Mouse (Mus musculus): ENCODE measurements around the gene Fastk. TPM values are rescaled to one million over a fixed set of nuclear protein-coding genes. Genes with fewer than 3 reads are reported as not detected.

The Fastk gene
- polyA plus RNA-seq, 1 experiment: 81.0 TPM

GRCm38 (mm10) chr5:24451264-24452029 lies 6.4 kb upstream of the Fastk start:
- Histone ChIP-seq H3K4me3 (replicated peaks; ENCODE audit: control insufficient read depth, low read depth, low read length) (peak overlapping the region; percentile 70), H3K27ac (ENCODE audit: control insufficient read depth, insufficient read depth, low read depth, low read length, poor library complexity) (peak overlapping the region; percentile 89), H3K4me1 (ENCODE audit: control insufficient read depth, insufficient read depth, low read length) (peaks cover 2% of the 10 kb centered on the region)
- 4% methylated on average over 59 of the region's 66 CpGs for WGBS
- TF ChIP-seq CTCF (IDR thresholded peaks at IDR 0.05; ENCODE audit: control insufficient read depth, insufficient read depth, low read length) (peak; percentile 0; the same call in 1 of the 2 replicates), POLR2A (IDR thresholded peaks at IDR 0.05; ENCODE audit: borderline replicate concordance, control insufficient read depth, low read depth, low read length) (peak; percentile 81)

- 3% methylated on average over 34 of the region's 34 CpGs for WGBS
- H3K4me3 ChIP-seq (replicated peaks; ENCODE audit: control insufficient read depth, low read depth, low read length): peak within 1 kb of the TSS; percentile 65
- TF ChIP-seq POLR2A (IDR thresholded peaks at IDR 0.05; ENCODE audit: borderline replicate concordance, control insufficient read depth, low read depth, low read length) (peak; percentile 40; the same call in 1 of the 2 replicates), CTCF (IDR thresholded peaks at IDR 0.05; ENCODE audit: control insufficient read depth, insufficient read depth, low read length) (no peak; the same call in 1 of the 2 replicates)
- peak within 1 kb of the TSS; percentile 48 for H3K27ac ChIP-seq (ENCODE audit: control insufficient read depth, insufficient read depth, low read depth, low read length, poor library complexity)
- H3K4me1 ChIP-seq (ENCODE audit: control insufficient read depth, insufficient read depth, low read length): peaks cover 1% of the 10 kb centered on the region; the same call in 1 of the 2 replicates
Measured at GRCm38 (mm10) chr5:24447624-24448298, 2.7 kb upstream of the Fastk start, which contains the start of gene Tmub1. Tmub1 (minus strand) TSS chr5:24447854.

GRCm38 (mm10) chr5:24446630-24447029 lies 1.5 kb upstream of the Fastk start:
- WGBS: 92% methylated on average over 7 of the region's 7 CpGs
- H3K4me3 ChIP-seq (replicated peaks; ENCODE audit: control insufficient read depth, low read depth, low read length): no peak overlapping the region
- no peak overlapping the region for H3K27ac ChIP-seq (ENCODE audit: control insufficient read depth, insufficient read depth, low read depth, low read length, poor library complexity)
- H3K4me1 ChIP-seq (ENCODE audit: control insufficient read depth, insufficient read depth, low read length): peaks cover 1% of the 10 kb centered on the region; the same call in 1 of the 2 replicates
- TF ChIP-seq POLR2A (IDR thresholded peaks at IDR 0.05; ENCODE audit: borderline replicate concordance, control insufficient read depth, low read depth, low read length) (no peak), CTCF (IDR thresholded peaks at IDR 0.05; ENCODE audit: control insufficient read depth, insufficient read depth, low read length) (no peak)

GRCm38 (mm10) chr5:24445428-24446080 lies 467 bp upstream of the Fastk start:
- Histone ChIP-seq H3K4me1 (ENCODE audit: control insufficient read depth, insufficient read depth, low read length) (peaks cover 1% of the 10 kb centered on the region; the same call in 1 of the 2 replicates), H3K27ac (ENCODE audit: control insufficient read depth, insufficient read depth, low read depth, low read length, poor library complexity) (peak overlapping the region; percentile 86), H3K4me3 (replicated peaks; ENCODE audit: control insufficient read depth, low read depth, low read length) (peak overlapping the region; percentile 87)
- WGBS: 72% methylated on average over 20 of the region's 20 CpGs
- no peak for TF ChIP-seq POLR2A (IDR thresholded peaks at IDR 0.05; ENCODE audit: borderline replicate concordance, control insufficient read depth, low read depth, low read length)
- TF ChIP-seq CTCF (IDR thresholded peaks at IDR 0.05; ENCODE audit: control insufficient read depth, insufficient read depth, low read length): no peak

GRCm38 (mm10) chr5:24443927-24444326 lies 1.2 kb downstream of the Fastk start:
- TF ChIP-seq POLR2A (IDR thresholded peaks at IDR 0.05; ENCODE audit: borderline replicate concordance, control insufficient read depth, low read depth, low read length) (no peak), CTCF (IDR thresholded peaks at IDR 0.05; ENCODE audit: control insufficient read depth, insufficient read depth, low read length) (no peak)
- peak overlapping the region; percentile 19 for H3K4me3 ChIP-seq (replicated peaks; ENCODE audit: control insufficient read depth, low read depth, low read length)
- H3K27ac ChIP-seq (ENCODE audit: control insufficient read depth, insufficient read depth, low read depth, low read length, poor library complexity): no peak overlapping the region
- WGBS: 85% methylated on average over 12 of the region's 12 CpGs
- H3K4me1 ChIP-seq (ENCODE audit: control insufficient read depth, insufficient read depth, low read length): peaks cover 1% of the 10 kb centered on the region; the same call in 1 of the 2 replicates

GRCm38 (mm10) chr5:24443204-24443603 lies 1.9 kb downstream of the Fastk start:
- 86% methylated on average over 7 of the region's 7 CpGs for WGBS
- peaks cover 1% of the 10 kb centered on the region; the same call in 1 of the 2 replicates for H3K4me1 ChIP-seq (ENCODE audit: control insufficient read depth, insufficient read depth, low read length)
- no peak overlapping the region for H3K4me3 ChIP-seq (replicated peaks; ENCODE audit: control insufficient read depth, low read depth, low read length)

GRCm38 (mm10) chr5:24442029-24442428 lies 3.1 kb downstream of the Fastk start:
- H3K4me3 ChIP-seq (replicated peaks; ENCODE audit: control insufficient read depth, low read depth, low read length): no peak overlapping the region
- H3K27ac ChIP-seq (ENCODE audit: control insufficient read depth, insufficient read depth, low read depth, low read length, poor library complexity): no peak overlapping the region
- 87% methylated on average over 9 of the region's 9 CpGs for WGBS
- TF ChIP-seq POLR2A (IDR thresholded peaks at IDR 0.05; ENCODE audit: borderline replicate concordance, control insufficient read depth, low read depth, low read length) (no peak), CTCF (IDR thresholded peaks at IDR 0.05; ENCODE audit: control insufficient read depth, insufficient read depth, low read length) (no peak)
- peaks cover 1% of the 10 kb centered on the region; the same call in 1 of the 2 replicates for H3K4me1 ChIP-seq (ENCODE audit: control insufficient read depth, insufficient read depth, low read length)

More at GRCm38 (mm10) chr5:24443204-24443603, 1.9 kb downstream of the Fastk start:
- no peak overlapping the region for H3K27ac ChIP-seq (ENCODE audit: control insufficient read depth, insufficient read depth, low read depth, low read length, poor library complexity)
- TF ChIP-seq POLR2A (IDR thresholded peaks at IDR 0.05; ENCODE audit: borderline replicate concordance, control insufficient read depth, low read depth, low read length) (no peak), CTCF (IDR thresholded peaks at IDR 0.05; ENCODE audit: control insufficient read depth, insufficient read depth, low read length) (no peak)

Measured in bone marrow, adult 2 months (tissue).